Mouse (Mus musculus): ENCODE measurements at regions not wholly inside any gene's neighbourhood (a gene's known extent, or its start where the extent isn't known, plus 50 kb on each side); places are given as distances from the start of the nearest gene placed in this dataset.

DNA sequence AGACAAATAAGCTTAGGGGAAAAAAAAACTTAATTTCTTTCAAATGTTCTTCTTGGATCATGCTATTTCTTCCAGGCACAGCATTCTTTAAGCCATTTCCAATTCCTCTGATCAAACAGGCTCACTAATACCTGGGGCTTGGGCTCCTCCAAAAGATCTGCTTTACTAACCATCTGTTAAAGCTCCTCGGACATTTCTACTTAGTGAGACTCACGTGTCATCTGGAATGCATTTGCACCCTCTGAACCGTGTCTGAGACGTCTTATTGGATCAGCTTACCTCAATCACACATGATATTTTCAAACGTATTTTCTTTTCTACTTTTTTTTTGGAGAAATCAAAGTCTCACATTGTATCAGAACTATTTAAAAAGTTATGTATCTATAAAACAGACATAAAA is 132.4 kb downstream of the Npr3 start:
- no peaks in the 10 kb centered on the region for H3K36me3 ChIP-seq (ENCODE audit: control insufficient read depth, insufficient read depth, low read length)
- H3K27ac ChIP-seq (ENCODE audit: low read depth, low read length), result no peak overlapping the region
- no peaks in the 10 kb centered on the region for H3K27me3 ChIP-seq (replicated peaks; ENCODE audit: control insufficient read depth, insufficient read depth, low read length)
- no peak overlapping the region for H3K4me3 ChIP-seq (ENCODE audit: low read length)
- ATAC-seq, result no peak
- H3K4me2 ChIP-seq (ENCODE audit: low read length), result no peak overlapping the region
- H3K9me3 ChIP-seq (ENCODE audit: control insufficient read depth, low read length), result no peaks in the 10 kb centered on the region
- 64% methylated on average over 5 of the region's 5 CpGs for WGBS
- no peak overlapping the region for H3K9ac ChIP-seq (ENCODE audit: low read depth, low read length)
- no peaks in the 10 kb centered on the region for H3K4me1 ChIP-seq (ENCODE audit: control insufficient read depth, insufficient read depth, low read depth, low read length)

DNA sequence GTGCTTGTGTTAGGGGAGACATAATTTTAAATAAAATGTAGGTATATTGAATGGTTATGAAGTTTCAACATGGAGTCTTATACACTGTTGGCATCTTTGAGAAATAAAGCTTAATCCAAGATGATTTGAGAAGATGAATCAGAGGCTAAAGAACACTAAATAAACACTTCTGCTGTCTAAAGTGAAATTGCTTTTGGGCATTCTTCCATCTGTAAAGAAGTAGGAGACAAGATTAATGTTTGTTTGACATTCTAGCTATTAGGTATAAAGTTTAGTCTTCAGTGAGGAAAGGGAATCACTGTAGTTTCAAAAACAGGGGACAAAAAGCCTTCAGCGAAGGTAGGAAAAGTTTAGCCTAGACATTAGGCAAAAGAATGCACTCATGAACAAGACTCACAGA is 136.5 kb downstream of the Npr3 start:
- ATAC-seq, result no peak
- H3K4me1 ChIP-seq (ENCODE audit: control insufficient read depth, insufficient read depth, low read depth, low read length), result no peaks in the 10 kb centered on the region
- WGBS, result 94% methylated on average over 1 of the region's 1 CpGs
- no peak overlapping the region for H3K4me3 ChIP-seq (ENCODE audit: low read length)
- no peaks in the 10 kb centered on the region for H3K27me3 ChIP-seq (replicated peaks; ENCODE audit: control insufficient read depth, insufficient read depth, low read length)
- H3K9me3 ChIP-seq (ENCODE audit: control insufficient read depth, low read length), result no peaks in the 10 kb centered on the region
- no peaks in the 10 kb centered on the region for H3K36me3 ChIP-seq (ENCODE audit: control insufficient read depth, insufficient read depth, low read length)
- no peak overlapping the region for H3K4me2 ChIP-seq (ENCODE audit: low read length)
- no peak overlapping the region for H3K27ac ChIP-seq (ENCODE audit: low read depth, low read length)
- H3K9ac ChIP-seq (ENCODE audit: low read depth, low read length), result no peak overlapping the region

DNA sequence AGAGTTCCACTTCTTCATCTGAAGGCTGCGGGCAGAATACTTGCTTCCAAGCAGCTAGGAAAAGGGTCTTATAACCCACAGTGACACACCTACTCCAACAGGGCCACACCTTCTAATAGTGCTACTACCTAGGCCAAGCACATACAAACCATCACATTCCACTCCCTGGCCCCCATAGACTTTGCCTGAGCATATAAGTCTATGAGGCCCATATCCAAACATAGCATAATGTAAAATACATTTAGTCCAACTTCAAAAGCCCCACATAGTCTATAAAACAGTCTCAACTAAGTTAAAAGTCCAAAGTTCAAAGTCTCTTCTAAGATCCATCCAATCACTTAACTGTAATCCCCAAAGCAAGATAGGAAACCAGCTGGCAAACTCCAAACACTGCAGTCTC is 149.1 kb downstream of the Npr3 start:
- no peaks in the 10 kb centered on the region for H3K4me1 ChIP-seq (ENCODE audit: control insufficient read depth, insufficient read depth, low read depth, low read length)
- no peaks in the 10 kb centered on the region for H3K36me3 ChIP-seq (ENCODE audit: control insufficient read depth, insufficient read depth, low read length)
- no peak overlapping the region for H3K27ac ChIP-seq (ENCODE audit: low read depth, low read length)
- no peaks in the 10 kb centered on the region for H3K27me3 ChIP-seq (replicated peaks; ENCODE audit: control insufficient read depth, insufficient read depth, low read length)
- H3K4me2 ChIP-seq (ENCODE audit: low read length), result no peak overlapping the region
- no peaks in the 10 kb centered on the region for H3K9me3 ChIP-seq (ENCODE audit: control insufficient read depth, low read length)
- no peak overlapping the region for H3K9ac ChIP-seq (ENCODE audit: low read depth, low read length)
- H3K4me3 ChIP-seq (ENCODE audit: low read length), result no peak overlapping the region
- ATAC-seq, result no peak
- 100% methylated on average over 1 of the region's 1 CpGs for WGBS

DNA sequence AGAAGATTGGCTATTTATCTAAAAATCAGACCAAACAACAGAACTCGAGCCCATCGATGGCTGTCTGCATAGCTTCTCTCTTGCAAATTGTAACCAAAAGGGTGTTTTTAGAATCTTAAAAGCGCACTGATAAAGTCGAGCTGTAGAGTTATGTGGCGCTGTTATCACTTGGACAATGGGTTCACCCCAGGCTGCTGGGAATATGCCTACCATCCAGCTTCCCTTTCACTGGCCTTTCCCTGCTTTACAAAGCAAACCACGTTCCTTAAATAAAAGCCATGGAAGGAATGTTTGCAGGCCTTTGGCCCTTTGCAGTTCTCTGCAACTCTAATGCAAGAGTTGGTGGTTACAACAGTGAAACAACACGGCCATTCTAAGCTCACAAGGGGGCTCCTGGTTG is 150.3 kb downstream of the Npr3 start:
- ATAC-seq, result no peak
- no peaks in the 10 kb centered on the region for H3K27me3 ChIP-seq (replicated peaks; ENCODE audit: control insufficient read depth, insufficient read depth, low read length)
- no peak overlapping the region for H3K4me3 ChIP-seq (ENCODE audit: low read length)
- H3K4me1 ChIP-seq (ENCODE audit: control insufficient read depth, insufficient read depth, low read depth, low read length), result no peaks in the 10 kb centered on the region
- H3K4me2 ChIP-seq (ENCODE audit: low read length), result no peak overlapping the region
- no peak overlapping the region for H3K9ac ChIP-seq (ENCODE audit: low read depth, low read length)
- H3K36me3 ChIP-seq (ENCODE audit: control insufficient read depth, insufficient read depth, low read length), result no peaks in the 10 kb centered on the region
- H3K27ac ChIP-seq (ENCODE audit: low read depth, low read length), result no peak overlapping the region
- no peaks in the 10 kb centered on the region for H3K9me3 ChIP-seq (ENCODE audit: control insufficient read depth, low read length)
- WGBS, result 58% methylated on average over 7 of the region's 7 CpGs

DNA sequence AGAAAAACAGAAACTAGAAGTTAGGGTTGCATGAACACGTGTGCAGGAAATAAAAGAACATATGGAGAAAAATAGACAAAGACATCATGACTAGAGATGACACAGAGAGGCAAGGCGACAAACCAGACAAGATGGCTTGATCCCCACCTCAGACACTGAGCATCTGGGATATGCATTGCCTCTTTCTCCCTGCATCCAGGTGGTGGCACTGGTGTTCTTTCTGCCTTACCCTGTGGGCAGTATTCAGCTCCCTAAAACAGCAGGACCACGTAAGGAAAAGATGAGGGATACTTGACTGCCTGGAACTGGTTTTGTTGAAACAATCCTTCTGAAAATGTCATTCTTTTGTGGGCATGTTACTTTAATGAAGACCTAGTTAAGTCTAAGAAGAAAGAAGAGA is 153.9 kb downstream of the Npr3 start:
- Histone ChIP-seq H3K4me1 (ENCODE audit: control insufficient read depth, insufficient read depth, low read depth, low read length) (no peaks in the 10 kb centered on the region), H3K9ac (ENCODE audit: low read depth, low read length) (no peak overlapping the region), H3K27me3 (replicated peaks; ENCODE audit: control insufficient read depth, insufficient read depth, low read length) (no peaks in the 10 kb centered on the region), H3K4me2 (ENCODE audit: low read length) (no peak overlapping the region), H3K36me3 (ENCODE audit: control insufficient read depth, insufficient read depth, low read length) (no peaks in the 10 kb centered on the region), H3K4me3 (ENCODE audit: low read length) (no peak overlapping the region), H3K27ac (ENCODE audit: low read depth, low read length) (no peak overlapping the region), H3K9me3 (ENCODE audit: control insufficient read depth, low read length) (no peaks in the 10 kb centered on the region)
- no peak for ATAC-seq
- 38% methylated on average over 3 of the region's 3 CpGs for WGBS

DNA sequence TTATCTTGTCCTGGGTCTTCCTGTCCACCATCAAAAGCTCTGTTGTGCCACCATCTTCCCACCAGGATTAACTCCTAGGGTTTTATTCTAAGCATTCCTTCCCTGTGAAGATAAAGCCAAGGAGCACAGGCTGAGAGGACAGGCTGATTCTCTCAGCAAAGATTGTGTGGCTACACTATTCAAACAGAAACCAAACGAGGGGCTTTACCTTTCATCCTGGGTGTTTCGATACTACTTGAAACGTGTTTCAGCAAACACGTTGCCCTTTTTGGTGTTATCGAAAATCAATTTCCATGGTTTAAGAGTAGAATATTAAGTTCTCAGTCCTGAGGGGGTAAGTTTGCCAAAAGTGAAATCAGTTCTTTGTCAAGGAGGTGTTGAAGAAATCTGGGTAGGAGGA is 156.2 kb downstream of the Npr3 start:
- Histone ChIP-seq H3K9me3 (ENCODE audit: control insufficient read depth, low read length) (no peaks in the 10 kb centered on the region), H3K9ac (ENCODE audit: low read depth, low read length) (no peak overlapping the region), H3K36me3 (ENCODE audit: control insufficient read depth, insufficient read depth, low read length) (no peaks in the 10 kb centered on the region), H3K27me3 (replicated peaks; ENCODE audit: control insufficient read depth, insufficient read depth, low read length) (no peaks in the 10 kb centered on the region), H3K27ac (ENCODE audit: low read depth, low read length) (no peak overlapping the region), H3K4me2 (ENCODE audit: low read length) (no peak overlapping the region), H3K4me3 (ENCODE audit: low read length) (no peak overlapping the region), H3K4me1 (ENCODE audit: control insufficient read depth, insufficient read depth, low read depth, low read length) (no peaks in the 10 kb centered on the region)
- ATAC-seq, result no peak
- 75% methylated on average over 5 of the region's 5 CpGs for WGBS

DNA sequence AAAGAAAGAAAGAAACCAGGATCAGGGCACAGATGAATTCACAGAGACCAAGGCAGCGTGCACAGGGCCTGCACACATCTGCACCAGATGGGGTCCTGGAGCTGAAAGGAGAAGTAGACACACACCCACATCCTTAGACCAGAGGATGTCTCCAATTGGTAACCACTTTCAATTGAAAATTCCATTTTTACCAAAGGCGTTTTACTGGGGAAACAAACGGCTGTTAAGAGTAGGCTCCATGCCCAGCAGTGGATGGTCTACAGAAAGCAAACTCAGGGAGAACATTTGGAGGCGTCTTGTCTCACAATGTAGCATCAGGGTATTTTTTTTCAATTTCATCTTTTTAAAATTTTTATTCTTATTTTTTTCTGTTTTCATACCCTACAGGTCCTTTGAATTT is 157.6 kb downstream of the Npr3 start:
- WGBS, result 94% methylated on average over 4 of the region's 4 CpGs
- Histone ChIP-seq H3K9me3 (ENCODE audit: control insufficient read depth, low read length) (no peaks in the 10 kb centered on the region), H3K4me2 (ENCODE audit: low read length) (no peak overlapping the region), H3K9ac (ENCODE audit: low read depth, low read length) (no peak overlapping the region), H3K4me3 (ENCODE audit: low read length) (no peak overlapping the region), H3K27me3 (replicated peaks; ENCODE audit: control insufficient read depth, insufficient read depth, low read length) (no peaks in the 10 kb centered on the region), H3K27ac (ENCODE audit: low read depth, low read length) (no peak overlapping the region), H3K4me1 (ENCODE audit: control insufficient read depth, insufficient read depth, low read depth, low read length) (no peaks in the 10 kb centered on the region), H3K36me3 (ENCODE audit: control insufficient read depth, insufficient read depth, low read length) (no peaks in the 10 kb centered on the region)
- ATAC-seq, result no peak

DNA sequence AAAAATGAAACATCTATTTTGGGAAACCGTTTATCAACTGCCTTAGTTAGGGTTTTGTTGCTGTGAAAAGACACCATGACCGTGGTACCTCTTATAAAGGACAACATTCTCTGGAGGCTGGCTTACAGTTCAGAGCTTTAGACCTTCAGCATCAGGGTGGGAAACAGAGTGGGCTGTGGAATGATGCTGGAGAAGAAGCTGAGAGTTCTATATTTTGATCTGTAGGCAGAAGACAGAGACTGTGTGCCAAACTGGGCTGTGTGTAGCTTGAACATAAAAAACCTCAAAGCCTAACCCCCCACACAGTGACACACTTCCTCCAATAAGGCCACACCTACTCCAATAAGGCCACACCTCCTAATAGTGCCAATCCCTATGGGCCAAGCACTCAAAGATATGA is 158.8 kb downstream of the Npr3 start:
- Histone ChIP-seq H3K4me3 (ENCODE audit: low read length) (no peak overlapping the region), H3K4me2 (ENCODE audit: low read length) (no peak overlapping the region), H3K36me3 (ENCODE audit: control insufficient read depth, insufficient read depth, low read length) (no peaks in the 10 kb centered on the region), H3K4me1 (ENCODE audit: control insufficient read depth, insufficient read depth, low read depth, low read length) (no peaks in the 10 kb centered on the region), H3K27me3 (replicated peaks; ENCODE audit: control insufficient read depth, insufficient read depth, low read length) (no peaks in the 10 kb centered on the region), H3K27ac (ENCODE audit: low read depth, low read length) (no peak overlapping the region), H3K9me3 (ENCODE audit: control insufficient read depth, low read length) (no peaks in the 10 kb centered on the region), H3K9ac (ENCODE audit: low read depth, low read length) (no peak overlapping the region)
- ATAC-seq, result no peak
- 83% methylated on average over 2 of the region's 2 CpGs for WGBS

DNA sequence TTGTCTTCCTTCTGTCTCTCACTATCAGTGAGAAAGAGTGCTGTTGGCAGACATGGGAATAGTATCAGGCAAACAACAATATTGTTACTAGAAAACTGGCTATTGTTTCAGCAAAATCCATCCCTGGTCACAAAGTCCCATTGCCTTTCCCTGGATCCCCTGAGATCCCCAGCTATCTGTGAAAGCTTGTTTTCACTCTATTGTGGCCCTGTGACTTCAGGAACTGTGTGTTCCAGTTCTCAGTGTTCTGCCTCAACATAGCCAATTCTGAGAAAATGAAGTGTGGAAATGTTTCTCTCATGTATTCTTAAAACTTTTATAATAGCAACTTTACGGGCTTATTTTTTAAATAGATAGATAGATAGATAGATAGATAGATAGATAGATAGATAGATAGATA is 160.3 kb downstream of the Npr3 start:
- H3K36me3 ChIP-seq (ENCODE audit: control insufficient read depth, insufficient read depth, low read length), result no peaks in the 10 kb centered on the region
- H3K4me1 ChIP-seq (ENCODE audit: control insufficient read depth, insufficient read depth, low read depth, low read length), result peaks cover 4% of the 10 kb centered on the region
- no peak overlapping the region for H3K9ac ChIP-seq (ENCODE audit: low read depth, low read length)
- no peak for ATAC-seq
- no peaks in the 10 kb centered on the region for H3K27me3 ChIP-seq (replicated peaks; ENCODE audit: control insufficient read depth, insufficient read depth, low read length)
- H3K27ac ChIP-seq (ENCODE audit: low read depth, low read length), result no peak overlapping the region
- no peak overlapping the region for H3K4me3 ChIP-seq (ENCODE audit: low read length)
- no peak overlapping the region for H3K4me2 ChIP-seq (ENCODE audit: low read length)
- no peaks in the 10 kb centered on the region for H3K9me3 ChIP-seq (ENCODE audit: control insufficient read depth, low read length)
- WGBS, result 94% methylated on average over 1 of the region's 1 CpGs

DNA sequence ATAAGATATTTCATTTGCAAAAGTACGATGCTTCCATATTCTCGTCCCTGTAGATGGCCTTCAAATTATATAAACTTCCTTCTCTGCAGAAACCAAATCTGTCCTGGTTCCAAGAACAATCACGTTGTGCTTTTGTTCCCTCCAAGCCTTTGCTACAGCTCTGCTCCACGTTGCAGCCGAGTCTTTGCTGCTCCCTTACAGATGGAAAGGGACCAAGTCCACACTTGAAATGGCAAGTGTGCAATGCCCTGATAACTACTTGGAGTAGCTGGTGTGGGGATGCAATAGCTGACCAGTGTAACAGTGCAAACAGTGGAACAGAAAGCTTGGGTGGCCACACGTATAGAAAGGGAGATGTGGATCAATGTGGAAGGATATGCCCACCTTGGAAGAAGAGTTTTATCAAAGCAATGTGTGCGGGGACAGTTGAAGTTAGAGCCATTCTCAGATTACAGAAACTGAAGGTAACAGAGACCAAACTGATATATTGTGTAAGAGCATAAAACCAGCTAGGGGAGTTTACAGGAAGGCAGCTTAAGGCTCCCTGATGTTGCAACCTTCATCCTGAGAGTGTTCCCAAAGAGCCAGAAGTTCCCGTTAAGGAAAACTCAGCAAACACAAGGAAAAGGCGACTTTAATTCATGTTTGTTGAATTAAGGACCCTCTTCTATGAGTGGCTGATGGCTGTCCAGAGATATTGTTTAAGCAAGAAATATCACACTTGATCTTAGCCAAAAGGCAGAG is 161.3 kb downstream of the Npr3 start:
- no peaks in the 10 kb centered on the region for H3K9me3 ChIP-seq (ENCODE audit: control insufficient read depth, low read length)
- peaks cover 4% of the 10 kb centered on the region for H3K4me1 ChIP-seq (ENCODE audit: control insufficient read depth, insufficient read depth, low read depth, low read length)
- H3K4me3 ChIP-seq (ENCODE audit: low read length), result no peak overlapping the region
- H3K9ac ChIP-seq (ENCODE audit: low read depth, low read length), result no peak overlapping the region
- no peak overlapping the region for H3K27ac ChIP-seq (ENCODE audit: low read depth, low read length)
- no peak overlapping the region for H3K4me2 ChIP-seq (ENCODE audit: low read length)
- ATAC-seq, result no peak
- WGBS, result 82% methylated on average over 9 of the region's 9 CpGs
- H3K36me3 ChIP-seq (ENCODE audit: control insufficient read depth, insufficient read depth, low read length), result no peaks in the 10 kb centered on the region
- no peaks in the 10 kb centered on the region for H3K27me3 ChIP-seq (replicated peaks; ENCODE audit: control insufficient read depth, insufficient read depth, low read length)

All from hindbrain, embryonic 16.5 days (tissue).